Mouse (Mus musculus): ENCODE measurements at regions not wholly inside any gene's neighbourhood (a gene's known extent, or its start where the extent isn't known, plus 50 kb on each side); places are given as distances from the start of the nearest gene placed in this dataset.
A peak's percentile ranks its signal among the peaks of the same experiment; 100 is the strongest.
"Not testable (repeated sequence)": the region's sequence is repeated elsewhere in the genome, so short reads cannot be mapped to it uniquely, and the experiment has no call there.

DNA sequence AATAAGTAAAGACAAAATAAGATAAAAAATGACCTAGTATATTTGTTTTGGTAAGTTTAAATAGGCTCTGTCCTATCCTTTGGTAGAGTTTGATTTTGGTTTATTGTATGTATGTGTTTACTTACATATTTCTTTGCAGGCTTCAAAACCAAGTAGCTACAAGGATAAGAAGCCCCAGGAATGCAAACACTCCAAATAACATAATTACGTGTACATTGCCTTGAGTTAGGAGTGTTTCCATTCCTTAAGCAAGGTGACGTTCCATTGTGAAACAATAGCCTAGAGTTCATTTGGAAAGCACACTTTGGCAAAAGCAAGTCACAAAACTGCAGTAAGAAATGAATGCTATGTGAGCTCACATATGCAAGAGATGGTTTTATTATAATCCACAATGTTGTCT lies 404.2 kb downstream of the 1190002N15Rik start:
- DNase-seq (ENCODE audit: low spot score in 2 of 2): no peak

DNA sequence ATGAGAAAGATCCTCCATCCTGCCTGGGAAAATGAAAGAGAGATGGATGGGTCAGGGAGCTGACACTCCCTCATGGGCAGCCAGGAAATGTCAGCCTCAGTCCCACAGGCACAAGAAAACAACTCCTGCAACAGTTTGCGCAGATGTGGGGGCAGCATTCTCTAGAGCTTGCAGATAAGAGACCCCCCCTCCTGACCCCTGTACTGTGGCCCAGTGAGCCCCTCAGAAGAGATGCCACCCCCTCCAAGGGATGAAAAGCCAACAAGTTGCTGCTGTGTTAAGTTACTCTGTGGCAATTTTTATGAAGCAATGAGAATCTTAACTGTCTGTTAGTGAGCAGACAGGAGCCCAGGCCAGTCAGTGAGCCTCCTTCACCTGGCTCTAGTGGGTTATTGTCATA lies 406.5 kb downstream of the 1190002N15Rik start:
- no peak for DNase-seq (ENCODE audit: low spot score in 2 of 2)

- DNase-seq (ENCODE audit: low spot score in 2 of 2): no peak
Measured at GRCm38 (mm10) chr9:94116961-94117360, 420.9 kb downstream of the 1190002N15Rik start.

- not testable (repeated sequence) for DNase-seq (ENCODE audit: low spot score in 2 of 2)
Measured at GRCm38 (mm10) chr9:94107701-94108100, 430.2 kb downstream of the 1190002N15Rik start.

GRCm38 (mm10) chr9:94104669-94105068 lies 433.2 kb downstream of the 1190002N15Rik start:
- DNase-seq (ENCODE audit: low spot score in 2 of 2): no peak

DNA sequence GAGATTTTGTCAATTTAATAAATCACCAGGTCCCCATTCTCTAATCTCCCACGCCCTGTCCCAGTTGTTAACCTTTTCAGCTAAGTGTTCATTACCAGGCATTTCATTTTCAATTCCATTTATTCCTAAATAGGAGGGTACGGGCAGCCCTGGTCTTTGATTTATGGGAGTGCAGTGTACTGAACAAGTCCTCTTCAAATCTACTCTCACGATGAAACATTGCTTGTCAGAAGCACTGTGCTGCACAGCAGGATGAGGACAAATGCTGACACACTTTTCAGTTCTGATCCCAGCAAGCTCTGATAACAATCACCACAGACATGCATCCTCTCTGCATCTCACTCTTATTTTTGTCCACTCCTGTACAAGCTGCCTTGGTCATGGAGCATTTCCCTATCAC lies 435.9 kb downstream of the 1190002N15Rik start:
- no peak for DNase-seq (ENCODE audit: low spot score in 2 of 2)

GRCm38 (mm10) chr9:94094800-94095199 lies 443.1 kb downstream of the 1190002N15Rik start:
- DNase-seq (ENCODE audit: low spot score in 2 of 2): no peak

- no peak for DNase-seq (ENCODE audit: low spot score in 2 of 2)
Measured at GRCm38 (mm10) chr9:94091658-94092225, 446.1 kb downstream of the 1190002N15Rik start.

DNA sequence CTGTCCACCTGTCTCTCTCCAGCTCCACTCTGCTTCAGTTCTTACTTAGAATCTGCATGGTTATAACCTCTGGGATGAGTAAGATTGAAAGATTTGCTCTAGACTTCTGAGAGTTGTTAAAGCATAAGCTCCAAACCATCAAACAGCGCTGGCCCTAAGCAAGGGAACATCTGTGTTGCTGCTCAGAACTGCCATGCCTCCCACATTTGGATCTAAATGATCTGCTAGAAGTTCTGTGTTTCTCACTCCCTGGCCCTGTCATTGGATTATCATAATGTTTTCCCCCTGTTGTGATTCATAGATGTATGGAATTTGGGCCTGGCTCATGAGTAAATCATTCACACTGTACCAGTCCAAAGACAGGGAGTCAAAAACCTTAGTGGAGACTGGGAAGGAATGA lies 448.1 kb downstream of the 1190002N15Rik start:
- no peak for DNase-seq (ENCODE audit: low spot score in 2 of 2)

DNA sequence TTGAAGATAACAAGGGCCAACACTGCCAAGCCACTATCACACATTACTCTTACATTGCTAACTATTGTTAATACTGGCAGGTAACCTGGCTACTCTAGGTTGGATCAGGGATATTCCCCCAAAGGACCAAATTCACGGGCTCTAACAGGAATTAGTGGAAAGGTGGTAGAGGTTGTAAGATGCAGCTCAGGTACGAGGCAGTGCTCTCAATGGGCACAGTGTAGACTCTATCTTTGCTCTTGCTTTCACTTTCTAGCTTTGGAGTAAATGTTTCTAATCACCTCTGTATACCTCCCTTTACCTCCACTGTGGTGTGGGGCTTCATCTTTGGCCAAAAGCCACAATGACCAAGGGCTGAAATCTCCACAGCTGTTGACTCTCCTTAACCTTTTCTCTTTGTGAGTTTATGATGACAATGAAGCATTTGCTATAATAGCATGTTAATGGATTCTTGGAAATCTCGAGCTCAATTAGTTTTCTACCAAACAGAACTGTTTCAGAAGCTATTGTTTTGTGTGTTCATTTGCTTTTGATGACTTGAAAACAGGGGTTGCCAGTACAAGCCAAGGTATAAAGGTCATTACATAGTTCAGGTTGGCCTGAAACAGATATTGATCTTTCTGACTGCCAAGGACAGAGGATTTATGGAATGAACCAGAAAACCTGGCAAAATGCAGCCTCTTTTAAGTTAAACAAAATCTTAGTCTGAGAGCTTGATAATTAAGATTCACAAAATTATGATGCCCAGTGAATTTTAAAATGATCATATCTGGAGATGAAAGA lies 454.1 kb downstream of the 1190002N15Rik start:
- DNase-seq (ENCODE audit: low spot score in 2 of 2): no peak

DNA sequence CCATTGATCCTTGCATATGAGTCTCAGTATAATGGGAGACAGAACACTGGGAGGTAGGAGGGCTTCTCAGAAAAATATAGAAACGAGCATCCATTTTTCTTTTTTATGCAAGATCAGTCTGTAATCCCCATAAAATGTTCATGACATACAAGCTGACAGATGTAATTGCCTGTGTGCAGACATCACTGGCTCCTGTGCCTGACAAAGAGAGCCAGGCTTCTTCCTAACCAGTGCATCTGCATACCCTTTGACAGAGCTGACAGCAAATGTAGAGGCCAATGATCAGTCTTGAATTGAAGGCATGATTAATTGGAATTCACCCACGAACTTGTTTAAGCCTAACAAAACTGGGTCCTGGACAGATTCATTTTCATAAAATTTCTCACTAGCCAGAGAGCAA lies 463.0 kb downstream of the 1190002N15Rik start:
- no peak for DNase-seq (ENCODE audit: low spot score in 2 of 2)

GRCm38 (mm10) chr9:94067121-94067520 lies 470.8 kb downstream of the 1190002N15Rik start:
- DNase-seq (ENCODE audit: low spot score in 2 of 2): peak in 1 of 2 experiments; percentile 1

GRCm38 (mm10) chr9:94053229-94053628 lies 484.7 kb downstream of the 1190002N15Rik start:
- DNase-seq (ENCODE audit: low spot score in 2 of 2): no peak

DNA sequence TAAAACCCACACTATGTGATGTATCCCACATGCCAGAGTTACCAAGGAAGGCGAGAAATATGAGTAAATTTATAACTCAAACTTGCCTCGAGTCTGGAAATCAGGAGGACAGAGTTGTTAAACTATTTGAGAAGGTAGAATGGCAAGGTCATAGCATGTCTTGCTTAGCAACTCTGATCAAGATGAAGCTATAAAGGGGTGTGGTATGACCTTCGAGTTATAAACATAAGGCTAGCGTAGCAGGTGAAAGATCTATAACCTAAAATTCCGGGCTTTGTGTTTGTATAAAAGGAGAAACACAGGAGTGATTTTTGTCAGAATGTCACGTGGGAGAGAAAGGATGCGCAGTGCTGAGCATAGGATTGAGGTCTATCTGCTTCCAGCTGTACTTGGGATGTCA lies 490.0 kb downstream of the 1190002N15Rik start:
- no peak for DNase-seq (ENCODE audit: low spot score in 2 of 2)

- no peak for DNase-seq (ENCODE audit: low spot score in 2 of 2)
Measured at GRCm38 (mm10) chr9:94045462-94046126, 492.3 kb downstream of the 1190002N15Rik start.

- DNase-seq (ENCODE audit: low spot score in 2 of 2): no peak
Measured at GRCm38 (mm10) chr9:94023761-94024160, 514.1 kb downstream of the 1190002N15Rik start.

DNA sequence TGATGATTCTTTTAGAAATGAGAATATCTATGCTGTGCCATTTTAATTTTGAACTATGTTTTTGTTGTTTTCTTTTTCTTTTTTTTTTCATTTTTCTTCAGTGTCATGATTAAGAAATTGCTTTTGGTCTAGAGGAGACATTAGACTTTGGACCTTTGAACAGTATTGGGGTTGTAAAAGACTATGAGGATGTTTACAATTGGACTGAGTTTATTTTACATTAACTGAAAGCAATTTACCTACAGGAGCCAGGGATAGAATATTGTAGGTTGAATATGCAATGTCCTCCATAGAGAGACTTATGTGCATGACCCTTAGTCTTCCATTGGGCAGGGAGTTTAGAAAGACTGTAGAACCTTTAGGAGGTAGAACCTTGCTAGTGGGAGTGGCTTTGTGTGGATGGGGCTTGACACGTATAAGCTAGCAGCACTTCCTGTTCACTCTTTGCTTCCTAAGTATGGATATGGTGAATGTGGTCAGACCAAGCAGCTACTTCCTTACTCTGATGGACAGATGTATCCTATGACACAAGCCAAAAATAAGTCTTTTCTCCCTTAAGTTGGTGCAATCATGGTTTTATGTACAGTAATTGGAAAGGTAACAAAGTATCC lies 516.5 kb downstream of the 1190002N15Rik start:
- DNase-seq (ENCODE audit: low spot score in 2 of 2): no peak

DNA sequence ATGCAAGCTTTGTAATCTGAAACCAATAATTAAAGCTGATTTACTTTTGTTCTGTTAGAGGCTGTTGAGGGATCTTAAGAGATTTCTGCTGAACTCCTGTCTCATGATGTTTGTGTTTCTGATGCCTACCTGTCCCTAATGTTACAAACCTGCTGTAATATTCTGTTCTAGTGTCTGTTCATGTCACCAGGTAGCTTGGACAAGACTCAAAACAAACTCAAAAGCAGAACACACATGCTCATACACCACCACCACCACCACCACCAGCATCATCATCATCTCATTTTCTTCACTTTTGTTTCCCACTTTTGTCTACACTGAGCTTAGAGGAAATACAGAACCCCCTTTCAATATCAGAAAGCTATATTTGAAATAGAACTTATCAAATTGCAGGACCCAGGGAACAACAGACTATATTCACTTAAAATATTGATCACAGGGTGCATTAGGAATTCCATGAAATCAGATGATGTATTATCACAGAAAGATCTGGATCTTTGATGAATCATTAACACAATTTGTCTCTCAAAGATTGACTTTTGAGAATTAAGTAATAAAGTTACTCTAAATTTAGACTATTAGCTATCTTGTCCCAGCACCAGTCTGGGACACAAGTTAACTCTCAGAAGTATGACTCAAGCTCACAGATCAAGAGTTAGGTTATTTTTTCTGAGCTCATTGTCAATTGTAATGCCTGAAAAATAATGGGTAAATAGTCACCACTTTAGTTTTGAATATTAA lies 521.0 kb downstream of the 1190002N15Rik start:
- DNase-seq (ENCODE audit: low spot score in 2 of 2): no peak

DNA sequence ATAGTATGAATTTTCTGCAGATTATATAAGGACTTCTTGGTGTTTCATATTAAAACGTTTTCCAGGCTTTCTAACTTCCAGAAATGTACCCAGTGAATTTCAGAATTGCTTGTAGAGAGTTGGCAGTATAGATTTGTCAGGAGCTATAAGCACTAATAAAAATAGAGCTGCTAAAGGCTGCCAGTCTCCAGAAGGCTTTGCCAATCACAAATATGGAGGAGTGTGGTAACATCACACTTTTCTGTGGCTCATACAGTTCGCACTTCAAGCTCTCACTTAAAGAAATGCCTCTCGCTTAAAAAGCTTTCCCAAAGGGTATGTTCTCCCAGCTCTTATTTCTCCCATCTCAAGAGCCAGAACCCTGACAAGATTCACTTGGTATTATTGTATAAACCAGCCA lies 545.7 kb downstream of the 1190002N15Rik start:
- DNase-seq (ENCODE audit: low spot score in 2 of 2): no peak

GRCm38 (mm10) chr9:93991141-93991540 lies 546.7 kb downstream of the 1190002N15Rik start:
- no peak for DNase-seq (ENCODE audit: low spot score in 2 of 2)

DNA sequence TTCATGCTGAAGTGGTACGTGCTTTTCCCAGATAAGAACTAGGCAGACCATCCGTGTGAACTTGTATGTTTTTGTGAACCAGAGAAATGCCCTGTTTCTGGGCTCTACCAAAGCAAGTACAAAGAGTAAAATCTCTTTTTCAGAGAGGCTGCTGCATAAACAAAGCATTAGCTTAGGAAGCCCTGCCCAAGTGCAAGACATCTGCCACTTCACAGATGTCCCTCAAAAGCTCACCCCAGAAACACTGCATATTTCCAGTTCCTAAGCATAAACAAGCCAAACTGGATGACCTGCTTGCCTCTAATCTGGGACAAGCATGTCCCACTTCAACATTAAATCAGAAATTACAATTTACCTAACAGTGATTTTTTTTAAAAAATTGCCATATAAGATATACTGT lies 556.7 kb downstream of the 1190002N15Rik start:
- no peak for DNase-seq (ENCODE audit: low spot score in 2 of 2)

Measured in cerebellum, postnatal 4 days (tissue).